Mouse (Mus musculus): Measurements from ENCODE around the gene Sun2.
A peak's percentile ranks its signal among the peaks of the same experiment; 100 is the strongest.

Gene Sun2

DNA sequence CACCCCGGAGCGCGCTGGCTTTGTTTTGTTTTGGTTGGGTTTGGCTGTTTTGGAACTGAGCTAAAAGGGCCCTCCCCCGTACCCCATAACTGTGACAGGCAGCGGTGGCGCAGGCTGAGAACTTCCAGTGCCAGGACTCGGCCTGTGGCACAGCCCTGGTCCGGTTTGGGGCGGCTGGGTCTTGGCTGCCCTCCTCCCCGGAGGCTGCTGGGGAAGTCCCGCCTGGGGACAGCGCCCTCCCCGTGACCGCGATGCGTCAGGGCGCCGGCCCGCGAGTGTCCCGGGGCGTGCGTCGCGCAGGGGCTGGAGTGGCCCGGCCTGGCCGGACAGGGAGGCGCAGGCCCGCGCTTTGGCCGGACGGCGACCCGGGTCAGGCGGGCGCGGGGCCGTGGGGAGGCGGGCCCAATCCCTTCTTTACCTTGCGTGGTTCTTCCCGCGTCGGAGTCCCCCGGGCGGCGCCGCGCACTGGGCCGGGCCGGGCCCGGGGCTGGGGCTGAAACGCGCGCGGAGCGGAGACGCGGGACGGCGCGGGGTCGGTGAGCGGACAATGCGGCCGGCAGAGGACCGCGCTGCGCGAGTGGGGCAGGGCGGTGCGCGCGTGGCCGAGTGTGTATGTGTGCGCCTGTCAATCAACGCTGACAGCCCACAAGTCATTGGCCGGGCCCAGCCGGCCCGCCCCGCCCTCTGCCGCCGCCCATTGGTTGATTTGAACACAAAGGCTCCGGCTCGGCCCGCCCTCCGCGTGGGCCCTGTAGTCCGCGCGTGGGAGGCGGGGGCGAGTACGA is at the start of gene Sun2:
Gene Sun2, minus strand, starts transcription at position 616 of the 785 bp plus-strand sequence.
- DNase-seq (ENCODE audit: low spot score) = peak; percentile 81

DNA sequence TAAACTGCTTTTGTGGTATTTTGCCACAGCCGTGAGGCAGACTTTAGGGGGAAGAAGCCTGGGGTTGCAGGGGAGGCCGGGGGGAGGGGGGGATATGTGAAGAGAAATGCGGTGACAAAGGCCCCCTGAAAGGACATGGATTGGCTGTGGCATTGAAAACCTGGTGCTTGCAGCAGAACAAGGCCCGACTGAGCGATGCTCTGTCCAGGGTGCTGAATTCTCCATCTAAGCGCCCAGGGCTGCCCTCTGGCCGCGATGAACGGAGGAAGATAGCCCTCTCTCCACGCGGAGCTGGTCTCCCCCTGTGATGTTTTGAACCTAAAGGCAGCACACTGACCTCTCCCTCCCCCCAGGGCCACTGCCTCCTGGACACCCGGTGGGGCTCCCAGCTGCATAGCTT is 49.2 kb upstream of the Sun2 start:
- DNase-seq (ENCODE audit: low spot score) = peak; percentile 62

DNA sequence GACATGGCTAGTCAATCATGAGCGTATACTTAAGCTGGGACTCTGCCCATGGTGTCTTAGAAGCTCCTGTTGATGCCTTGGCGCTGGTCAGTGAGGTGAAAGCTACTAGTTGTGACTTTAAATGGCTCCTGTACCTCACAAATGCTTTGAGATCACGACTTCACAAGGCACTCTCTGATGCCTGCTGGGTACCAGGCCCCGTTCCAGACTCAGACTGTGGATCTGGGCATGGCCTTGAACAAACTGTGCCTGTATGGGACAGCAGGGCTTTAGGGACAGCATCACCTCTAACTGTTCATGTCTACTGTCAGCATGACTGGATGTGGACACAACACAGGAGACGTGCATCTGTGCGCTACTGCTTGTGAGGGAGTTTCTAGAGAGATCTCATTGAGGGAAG is 48.6 kb upstream of the Sun2 start:
- no peak for DNase-seq (ENCODE audit: low spot score)

DNA sequence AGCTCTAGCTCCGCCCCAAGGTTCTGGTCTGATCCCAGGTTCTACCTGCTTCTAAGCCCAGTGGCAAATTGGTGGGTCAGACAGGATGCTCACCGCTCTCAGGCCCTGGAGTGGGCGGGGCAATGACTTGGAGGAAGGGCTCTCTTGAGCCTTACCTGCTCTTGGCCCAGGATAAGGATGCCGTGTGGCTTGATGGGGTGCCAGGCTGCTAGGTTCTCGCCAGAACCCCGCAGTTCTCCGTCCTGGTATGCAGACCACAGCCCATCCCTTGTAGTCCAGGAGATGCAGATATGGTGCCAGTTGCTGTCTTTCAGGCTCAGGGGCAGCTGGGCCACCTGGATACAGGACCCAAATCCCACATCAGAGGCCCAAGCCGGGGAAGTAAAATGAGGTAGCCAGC is 47.8 kb upstream of the Sun2 start:
- no peak for DNase-seq (ENCODE audit: low spot score)

DNA sequence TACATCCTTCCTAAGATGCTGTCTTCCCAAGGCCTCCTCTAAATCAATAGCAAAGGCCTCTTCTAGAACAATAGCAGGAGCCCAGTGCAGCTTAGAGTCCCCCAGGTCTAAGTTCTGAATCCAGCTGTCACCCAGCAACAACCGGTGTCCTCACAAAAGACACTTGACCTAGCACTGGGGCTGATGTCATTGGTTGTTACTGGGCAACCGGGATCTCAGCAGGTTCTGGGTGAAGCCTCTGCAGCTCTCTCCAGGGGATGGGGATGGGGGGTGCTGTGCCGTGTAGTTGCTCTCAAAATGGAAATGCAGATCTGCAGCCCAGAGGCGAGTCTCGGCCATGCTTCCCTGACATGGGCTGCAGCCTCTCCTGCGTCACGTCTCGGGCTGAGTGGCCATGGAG is 45.5 kb upstream of the Sun2 start:
- no peak for DNase-seq (ENCODE audit: low spot score)

DNA sequence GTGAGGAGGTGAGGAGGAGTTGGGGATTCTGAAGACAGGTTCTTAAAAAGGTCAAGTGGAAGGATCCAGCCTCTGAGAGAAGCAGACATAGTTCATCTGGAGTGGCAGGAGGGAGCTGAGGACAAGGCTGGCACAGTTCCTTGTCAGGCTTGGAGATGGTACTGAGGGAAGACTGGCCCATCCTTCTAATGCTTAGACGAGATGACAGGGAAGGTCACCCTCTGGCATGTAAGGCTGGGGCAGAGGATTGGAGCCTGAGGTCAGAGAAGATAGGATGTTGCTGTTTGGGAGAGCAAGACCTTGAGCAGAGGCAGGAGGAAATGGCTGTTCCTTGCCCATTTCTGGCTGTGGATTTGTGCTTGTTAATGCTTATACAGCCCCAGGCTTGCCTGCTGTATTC is 42.7 kb upstream of the Sun2 start:
- DNase-seq (ENCODE audit: low spot score) = no peak

DNA sequence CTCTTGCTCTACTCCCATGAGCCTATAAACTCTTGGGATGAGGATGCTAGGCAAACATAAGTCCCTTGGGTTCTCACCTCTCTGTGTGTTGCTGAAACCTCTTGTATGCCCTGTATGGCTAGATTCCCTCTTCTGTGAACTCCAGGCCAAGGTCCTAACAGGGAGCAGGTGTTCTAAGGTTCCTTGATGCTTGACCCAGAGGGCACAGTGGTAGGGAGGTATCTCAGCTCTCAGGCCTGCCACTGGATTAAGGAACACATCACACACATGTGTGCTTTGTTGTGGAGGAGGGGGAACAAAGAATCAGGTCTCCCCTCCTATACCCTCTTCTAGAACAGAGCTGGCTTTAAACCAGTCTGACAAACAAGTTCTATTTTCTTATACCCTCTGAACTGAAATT is 35.4 kb upstream of the Sun2 start, which contains the start of gene Dnal4:
Gene Dnal4, minus strand, starts transcription at position 101 of the 400 bp plus-strand sequence.
- DNase-seq (ENCODE audit: low spot score) = no peak

DNA sequence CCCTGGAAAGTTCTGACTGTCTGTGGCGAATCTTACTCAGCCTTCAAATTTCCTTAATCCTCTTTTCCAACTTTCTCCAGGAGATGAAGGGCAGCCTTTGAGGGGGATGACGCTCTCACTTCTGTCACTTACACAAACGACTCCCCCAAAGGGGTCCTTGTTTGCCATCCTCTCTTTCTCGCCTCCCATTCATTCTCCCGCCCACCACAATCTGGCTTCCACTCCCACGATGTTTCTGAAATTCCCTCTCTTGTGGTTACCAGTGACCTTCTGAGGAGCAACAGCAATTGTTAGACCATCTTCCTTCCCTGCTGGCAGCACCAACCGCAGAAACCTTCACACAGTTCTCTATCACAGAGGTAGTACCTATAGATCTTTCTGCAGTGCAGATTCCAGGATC is 33.3 kb upstream of the Sun2 start:
- no peak for DNase-seq (ENCODE audit: low spot score)

DNA sequence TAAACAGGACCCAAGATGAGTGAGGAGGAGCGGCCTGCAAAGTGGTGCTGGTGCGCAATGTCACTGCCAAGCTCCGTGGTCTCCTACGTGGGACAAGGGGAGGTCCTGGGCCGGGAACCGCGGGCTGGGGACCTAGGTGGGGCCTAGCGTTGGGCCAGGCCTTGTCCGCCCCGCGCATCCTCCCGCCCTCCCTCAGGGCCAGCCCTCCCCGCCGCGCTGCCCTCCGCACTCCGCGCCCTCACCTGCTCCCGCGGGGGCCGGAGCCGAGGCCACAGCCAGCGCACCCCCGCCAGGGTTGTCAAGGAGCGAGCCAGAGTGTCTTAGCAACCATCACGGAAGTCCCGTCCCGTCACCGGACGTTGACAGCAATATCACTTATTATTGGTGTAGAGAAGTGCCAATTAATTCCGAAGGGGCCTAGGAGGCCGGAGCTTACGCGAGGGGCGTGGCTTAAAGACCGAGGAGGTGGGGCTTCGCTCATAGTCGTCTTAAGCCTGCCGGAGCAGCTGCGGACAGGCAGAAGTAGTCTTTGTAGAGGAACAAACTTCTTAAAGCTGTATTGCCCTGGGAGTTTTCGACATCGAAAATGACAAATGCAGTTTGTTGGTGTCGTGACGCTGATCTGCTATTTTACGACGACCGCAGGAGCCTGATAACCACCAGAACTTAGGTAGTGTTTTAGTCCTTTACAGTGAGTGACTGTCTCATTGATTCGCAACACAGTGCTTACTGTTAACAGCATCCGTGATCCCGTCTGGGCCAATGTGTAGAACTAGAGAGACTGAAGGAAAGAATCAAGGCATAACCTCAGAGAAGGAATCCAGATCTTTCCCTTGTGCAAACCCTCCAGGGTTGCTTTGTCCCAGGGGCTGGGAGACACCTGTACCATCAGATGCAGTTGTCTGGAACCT is 32.0 kb upstream of the Sun2 start:
- peak; percentile 94 for DNase-seq (ENCODE audit: low spot score)

DNA sequence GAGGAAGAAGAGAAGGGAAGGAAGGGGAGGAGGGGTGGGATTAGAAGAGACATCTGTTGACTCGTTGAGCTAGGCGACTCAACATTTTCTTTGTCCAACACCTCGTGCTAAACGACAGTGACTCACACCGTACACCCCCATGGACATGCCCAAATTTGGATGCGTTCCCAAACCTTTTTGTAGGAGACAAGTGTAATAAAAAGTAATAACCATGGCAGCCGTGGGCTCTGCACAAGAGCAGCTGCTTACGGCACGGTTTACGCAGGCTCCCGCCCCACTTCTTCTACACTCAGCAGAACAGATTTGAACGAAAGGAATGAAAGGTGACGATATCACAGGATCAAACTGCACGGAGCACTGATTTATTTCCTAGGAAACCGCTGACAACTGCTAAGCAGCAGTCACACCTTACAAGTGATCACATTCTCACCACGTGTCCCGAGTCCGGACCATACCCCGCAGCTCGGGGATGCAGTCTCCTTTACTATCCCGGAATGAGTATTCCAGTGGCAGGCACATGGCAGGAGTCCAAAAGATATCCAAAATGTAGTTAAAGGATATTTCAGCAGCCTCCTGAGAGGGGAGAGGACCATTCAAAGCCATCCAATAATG is 28.4 kb upstream of the Sun2 start:
- no peak for DNase-seq (ENCODE audit: low spot score)

DNA sequence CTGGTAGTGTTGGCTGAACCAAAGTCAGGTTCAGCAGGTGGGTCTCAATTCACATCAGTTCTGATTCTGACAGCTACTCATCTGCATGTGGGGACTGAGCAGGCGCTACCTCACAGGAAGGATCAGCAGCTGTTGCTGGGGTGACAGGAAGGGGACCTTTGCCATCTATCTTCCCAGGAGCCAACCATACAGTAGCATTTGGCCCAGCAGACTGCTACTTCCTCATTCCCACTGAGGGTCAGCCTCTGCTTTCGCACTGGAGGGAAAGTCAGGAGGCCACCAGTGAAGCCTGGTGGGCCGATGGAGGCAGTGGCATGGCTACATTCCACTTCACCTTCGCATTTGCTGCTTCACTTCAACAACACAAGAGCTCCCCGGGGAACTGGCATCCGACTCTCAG is 26.0 kb upstream of the Sun2 start:
- DNase-seq (ENCODE audit: low spot score) = no peak

DNA sequence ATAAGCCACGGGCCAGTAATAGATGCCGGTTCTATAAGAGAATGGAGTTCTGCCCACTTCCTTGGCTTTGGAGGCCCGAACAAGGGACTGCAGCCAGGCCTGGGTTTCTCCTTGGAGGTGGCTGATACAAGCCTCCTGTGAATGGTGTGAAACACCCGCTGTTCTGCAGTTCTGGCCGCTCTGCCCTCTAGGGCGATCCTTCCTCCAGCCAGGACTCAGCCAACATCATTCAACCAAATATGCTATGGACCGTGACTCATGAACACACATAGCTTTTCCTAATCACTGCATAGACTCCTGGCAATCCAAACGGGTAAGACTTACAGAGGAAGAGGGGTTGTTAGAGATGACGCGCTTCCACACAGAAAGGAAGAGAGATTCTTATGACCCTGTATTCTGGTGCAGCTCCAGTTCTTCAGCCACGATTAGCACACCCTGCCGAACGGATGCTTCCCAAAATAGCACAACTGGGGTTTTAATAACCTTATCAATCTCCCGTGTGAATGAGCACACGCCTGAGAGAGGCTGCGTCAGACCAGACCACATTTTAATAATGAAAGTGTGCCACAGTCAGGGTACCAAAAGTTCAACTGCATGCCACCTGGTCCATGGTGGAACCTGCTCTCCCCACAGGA is 25.1 kb upstream of the Sun2 start:
- no peak for DNase-seq (ENCODE audit: low spot score)

DNA sequence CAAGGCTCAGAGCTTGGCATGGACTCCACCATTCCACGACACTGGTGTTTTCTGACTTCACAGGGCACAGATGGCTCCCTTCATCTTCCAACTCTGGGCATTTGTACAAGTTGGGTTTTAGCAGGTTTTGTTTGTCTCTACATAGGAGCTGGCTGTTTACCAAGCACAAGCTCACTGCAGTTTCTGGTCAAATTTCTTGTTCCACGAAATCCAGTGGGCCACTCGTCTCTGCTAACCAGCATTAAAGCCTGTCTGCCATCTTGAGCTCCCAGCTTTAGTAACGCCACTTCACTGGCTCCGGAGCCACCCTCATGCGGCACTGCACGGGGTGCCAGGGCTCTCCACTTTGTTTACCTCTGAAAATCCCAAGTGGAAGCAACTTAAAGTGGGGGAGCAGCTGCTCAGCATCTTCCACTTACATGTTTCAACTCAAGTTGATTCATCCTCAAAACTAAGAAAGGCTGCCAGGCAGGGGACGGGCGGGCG is 24.3 kb upstream of the Sun2 start:
- DNase-seq (ENCODE audit: low spot score) = no peak

DNA sequence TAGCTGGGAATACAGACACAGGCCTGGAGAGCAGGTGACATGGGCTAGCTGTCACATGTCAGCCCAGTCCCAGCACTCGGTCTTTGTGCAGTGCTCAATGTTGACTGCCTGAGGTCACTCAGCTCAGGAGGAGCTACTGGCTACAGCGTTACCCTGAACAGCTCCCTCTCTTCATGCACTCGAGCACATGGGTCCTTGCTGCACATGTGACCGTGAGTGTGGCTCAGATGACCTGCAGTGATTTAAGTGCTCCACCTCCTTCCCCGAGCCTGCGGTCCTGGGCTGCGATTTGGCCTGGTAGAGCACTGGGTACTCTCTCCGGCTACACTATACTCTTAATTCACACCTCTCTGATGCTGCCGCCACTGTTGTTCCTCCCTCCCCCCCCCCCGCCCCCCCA is 23.8 kb upstream of the Sun2 start:
- no peak for DNase-seq (ENCODE audit: low spot score)

DNA sequence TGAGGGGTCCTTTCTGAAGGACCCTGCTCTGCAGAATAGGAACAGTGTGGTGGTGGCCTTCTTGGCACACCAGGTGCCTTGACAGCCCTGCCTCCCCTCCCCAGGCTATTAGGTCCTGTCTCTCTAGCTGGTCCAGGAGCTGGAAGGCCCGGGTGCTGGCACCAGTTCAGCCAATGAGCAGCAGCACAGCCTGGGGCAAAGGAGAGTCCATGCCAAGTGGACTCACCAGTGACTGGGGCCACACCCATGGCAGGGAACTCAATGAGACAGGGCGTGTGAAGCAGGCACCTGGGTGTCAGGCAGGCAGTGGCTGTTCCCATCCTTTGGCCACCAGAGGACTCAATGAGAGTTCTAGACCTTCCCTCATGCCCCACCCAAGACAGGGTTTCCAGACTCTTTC is 23.0 kb upstream of the Sun2 start:
- no peak for DNase-seq (ENCODE audit: low spot score)

DNA sequence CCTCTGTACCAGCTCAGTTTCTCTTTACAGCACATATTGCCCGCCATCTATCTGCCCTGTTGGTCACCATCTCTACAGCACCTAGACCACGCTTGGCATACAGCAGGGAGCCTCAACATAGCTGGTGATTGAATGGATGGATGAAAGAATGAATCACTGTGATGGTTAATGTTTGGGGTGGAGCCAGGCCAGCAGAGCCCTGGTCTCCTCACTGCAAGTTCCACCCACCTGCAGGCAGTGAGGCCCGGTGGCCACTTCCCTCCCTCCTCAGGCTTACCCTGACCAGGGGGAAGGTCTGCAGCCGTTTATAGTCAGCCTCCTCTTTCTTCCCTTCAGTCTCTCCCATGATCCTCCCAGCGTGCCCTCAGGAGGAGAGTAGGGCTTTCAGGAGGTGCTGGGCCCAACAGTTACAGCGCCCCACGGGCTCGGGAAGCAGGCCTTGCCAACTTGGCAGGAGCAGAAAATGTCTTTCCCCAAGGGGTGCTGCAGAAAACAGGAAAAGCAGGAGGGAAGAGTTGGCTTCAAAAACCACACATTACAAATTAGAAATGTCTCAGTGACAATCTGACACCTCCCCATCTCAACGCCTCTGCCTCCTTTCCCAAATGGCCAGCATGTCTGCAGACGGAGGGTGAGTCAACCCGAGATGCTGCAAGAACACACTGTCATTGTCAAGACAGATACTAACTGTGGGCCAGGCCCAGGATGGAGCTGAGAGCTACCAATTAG is 22.4 kb upstream of the Sun2 start:
- DNase-seq (ENCODE audit: low spot score) = no peak

DNA sequence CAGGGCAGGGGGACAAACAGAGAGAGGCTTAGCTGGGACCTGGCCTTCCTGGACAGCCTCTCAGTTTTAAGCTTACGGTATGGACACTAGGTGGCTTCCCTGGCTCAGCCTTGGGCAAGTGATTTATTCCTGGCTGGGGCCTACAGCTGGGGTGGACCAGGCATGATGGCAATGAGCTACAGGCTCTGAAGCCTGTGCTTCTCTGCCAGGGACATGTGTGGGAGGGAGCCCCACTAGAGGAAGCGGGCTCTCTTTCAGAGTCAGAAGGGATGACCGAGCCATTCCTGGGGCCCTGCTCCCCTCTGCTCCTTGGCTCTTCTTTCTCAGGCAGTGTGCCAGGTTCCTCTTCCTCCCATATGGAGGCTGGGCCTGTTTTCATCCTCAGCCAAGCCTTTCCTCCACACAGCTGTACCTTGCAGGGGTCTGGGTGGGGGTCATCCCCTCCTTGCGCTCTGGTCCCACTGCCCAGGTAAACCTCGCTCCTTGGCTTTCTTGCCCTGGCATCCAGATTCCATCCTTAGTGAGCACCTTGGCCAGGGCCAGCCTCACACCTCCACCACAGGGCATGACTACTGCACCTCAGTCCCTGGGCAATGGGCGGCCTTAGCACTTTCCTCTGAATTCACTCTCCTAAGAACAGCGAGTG is 21.4 kb upstream of the Sun2 start:
- no peak for DNase-seq (ENCODE audit: low spot score)

DNA sequence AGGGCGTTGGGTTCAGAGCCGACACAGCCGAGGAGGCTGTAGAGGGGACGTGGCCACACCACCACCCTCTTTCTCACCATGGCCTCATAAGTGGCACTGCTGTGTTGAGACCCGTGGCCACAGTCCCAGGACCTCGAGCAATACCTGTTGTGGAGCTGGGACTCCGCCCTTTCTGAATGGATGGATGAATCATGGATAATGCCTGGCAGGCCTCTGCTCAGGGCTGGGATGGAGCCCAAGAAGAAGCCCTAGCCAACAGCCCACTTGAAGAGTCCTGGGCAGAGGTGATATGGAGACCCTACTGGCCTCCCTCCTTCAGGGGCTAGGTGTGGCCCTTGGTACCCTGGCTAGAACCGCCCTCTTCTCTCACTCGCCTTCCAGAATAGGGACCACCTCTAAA is 20.7 kb upstream of the Sun2 start:
- no peak for DNase-seq (ENCODE audit: low spot score)

DNA sequence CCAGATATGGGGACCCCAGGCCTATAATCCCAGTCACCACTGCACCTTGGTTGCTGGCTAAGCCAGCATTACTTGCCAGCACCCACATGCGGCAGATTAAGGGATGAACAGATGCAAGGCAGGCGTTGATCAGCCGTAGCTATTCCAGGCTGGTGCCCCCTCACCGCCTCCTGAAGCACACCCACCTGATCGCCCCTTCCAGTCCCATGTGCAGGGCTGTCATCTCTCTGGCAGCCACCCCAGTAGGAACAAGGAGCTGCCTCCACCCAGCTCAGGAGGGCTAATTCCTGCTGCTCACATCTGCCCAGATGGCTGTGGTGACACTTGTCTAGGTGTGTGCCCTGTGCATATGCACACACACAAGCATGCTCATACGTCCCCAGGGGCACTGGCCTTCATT is 18.6 kb upstream of the Sun2 start:
- DNase-seq (ENCODE audit: low spot score) = no peak

DNA sequence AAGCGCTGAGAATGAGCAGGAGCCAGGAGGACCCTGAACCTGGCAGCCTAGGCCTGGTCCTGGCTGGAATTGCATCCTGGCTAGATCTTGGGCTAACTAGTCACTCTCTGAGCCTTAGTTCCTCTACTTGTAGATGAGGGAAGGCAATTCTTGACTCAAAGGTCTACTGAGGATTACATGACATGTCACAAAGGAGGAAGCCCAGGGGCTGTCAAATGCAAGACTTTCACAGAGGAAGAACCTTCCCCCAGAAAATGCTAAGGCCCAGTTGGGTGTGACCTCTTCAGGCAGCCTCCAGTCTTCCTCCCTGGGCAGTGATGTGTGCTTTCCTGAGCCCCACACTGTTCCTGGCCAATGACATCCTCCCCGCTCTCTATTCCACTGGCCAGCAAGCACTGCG is 14.8 kb upstream of the Sun2 start:
- DNase-seq (ENCODE audit: low spot score) = no peak

Measured in ovary, postnatal 14 days (tissue).